Mouse (Mus musculus) activated CD4-positive, CD25-positive, alpha-beta regulatory T cell, adult 4 months (primary cell): ENCODE data around the gene Myrf. TPM values are rescaled to one million over a fixed set of nuclear protein-coding genes. Genes with fewer than 3 reads are reported as not detected.

ENCODE experiments used
- ATAC-seq: one replicate; pipeline ENCODE4 v1.8.0; 2017
- polyA plus RNA-seq, 2 experiments: library from polyadenylated mRNA; unstranded; fragments of 100-300 nt; shearing (Covaris generic); gene quantifications; one replicate each; pipeline ENCODE4 v1.2.1; 2017

Gene Myrf
- under 1 TPM in 1 of 2 experiments, not detected in 1; 0.09 TPM for polyA plus RNA-seq

- ATAC-seq = peak; percentile 49
Observed at GRCm38 (mm10) chr19:10240654-10241305, at the start of gene Myrf. Gene Myrf, minus strand, starts transcription at chr19:10240748.

GRCm38 (mm10) chr19:10289609-10290150, 49.1 kb upstream of the Myrf start:
- no peak for ATAC-seq

GRCm38 (mm10) chr19:10288125-10289040, 47.8 kb upstream of the Myrf start:
- ATAC-seq = no peak

- no peak for ATAC-seq
Observed at GRCm38 (mm10) chr19:10286458-10286872, 45.9 kb upstream of the Myrf start.

- ATAC-seq = no peak
Observed at GRCm38 (mm10) chr19:10280771-10281540, 40.4 kb upstream of the Myrf start.

GRCm38 (mm10) chr19:10279668-10280067, 39.1 kb upstream of the Myrf start:
- ATAC-seq = no peak

- no peak for ATAC-seq
Observed at GRCm38 (mm10) chr19:10278669-10279324, 38.2 kb upstream of the Myrf start.

- no peak for ATAC-seq
Observed at GRCm38 (mm10) chr19:10277759-10278158, 37.2 kb upstream of the Myrf start.

GRCm38 (mm10) chr19:10277331-10277730, 36.8 kb upstream of the Myrf start:
- ATAC-seq = no peak

GRCm38 (mm10) chr19:10276483-10277144, 36.1 kb upstream of the Myrf start:
- ATAC-seq = no peak

- no peak for ATAC-seq
Observed at GRCm38 (mm10) chr19:10274056-10274455, 33.5 kb upstream of the Myrf start.

- no peak for ATAC-seq
Observed at GRCm38 (mm10) chr19:10272746-10273145, 32.2 kb upstream of the Myrf start.

GRCm38 (mm10) chr19:10271592-10271991, 31.0 kb upstream of the Myrf start:
- ATAC-seq = no peak

GRCm38 (mm10) chr19:10270356-10270755, 29.8 kb upstream of the Myrf start:
- no peak for ATAC-seq

GRCm38 (mm10) chr19:10268851-10269250, 28.3 kb upstream of the Myrf start:
- no peak for ATAC-seq

GRCm38 (mm10) chr19:10267953-10268352, 27.4 kb upstream of the Myrf start:
- ATAC-seq = no peak

GRCm38 (mm10) chr19:10267057-10267456, 26.5 kb upstream of the Myrf start:
- ATAC-seq = no peak

GRCm38 (mm10) chr19:10266196-10266850, 25.8 kb upstream of the Myrf start:
- no peak for ATAC-seq

- no peak for ATAC-seq
Observed at GRCm38 (mm10) chr19:10261369-10261768, 20.8 kb upstream of the Myrf start.

GRCm38 (mm10) chr19:10258279-10259011, 17.9 kb upstream of the Myrf start:
- no peak for ATAC-seq
